In the genomic region with DNA sequence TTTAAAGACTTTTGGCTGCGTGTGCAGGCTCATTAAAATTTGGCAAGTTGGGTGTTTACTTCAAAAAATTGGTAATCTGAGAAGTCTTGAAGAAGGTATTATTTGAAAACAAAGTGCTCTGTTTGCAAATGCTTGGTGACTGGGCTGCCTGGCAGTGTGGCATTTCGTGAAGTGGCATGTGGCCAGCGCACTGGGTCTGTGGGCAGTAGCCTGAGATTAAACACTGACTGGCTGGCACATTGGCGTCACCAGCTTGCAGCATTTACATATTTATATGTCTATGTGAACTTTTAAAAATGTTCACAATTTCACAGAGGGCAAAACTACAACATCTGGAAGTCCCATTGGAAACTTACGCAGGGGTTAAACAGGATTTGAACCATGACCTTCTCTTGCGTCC, we compare ENCODE assay signal across 16 mouse cellular contexts.
DNase-seq lines count a peak whose midpoint lies in the region; ATAC-seq and TF ChIP-seq lines count a peak whose summit lies in the region.
"Had no signal": no experiment of that assay in that cellular context is flagged by ENCODE, and none has a peak within 500 bp of the region (broad histone marks: within the 10 kb centered on the region; RNA-seq: fewer than 3 reads in every experiment).

No protein-coding gene starts in this region.

- H3K4me2 ChIP-seq in forebrain, embryonic 14.5 days (ENCODE audit: low read length), result no peak overlapping the region
- H3K4me2 ChIP-seq: heart, embryonic 13.5 days; intestine, embryonic 15.5 days; liver, embryonic 13.5 days had no signal

- H3K27ac ChIP-seq in forebrain, embryonic 14.5 days (ENCODE audit: low read depth, low read length), result no peak overlapping the region
- no peak overlapping the region for H3K27ac ChIP-seq in forebrain, embryonic 10.5 days
- no peak overlapping the region for H3K27ac ChIP-seq in kidney, adult 2 months (ENCODE audit: insufficient read depth, low read depth, low read length)
- H3K27ac ChIP-seq: heart, embryonic 13.5 days; intestine, embryonic 15.5 days; liver, embryonic 13.5 days had no signal

- DNase-seq in forebrain, embryonic 14.5 days (ENCODE audit: low spot score), result peak; percentile 48
- DNase-seq in forebrain, embryonic 10.5 days (ENCODE audit: extremely low spot score, low spot score), result no peak
- DNase-seq in left cerebral cortex, adult 18-20 months (ENCODE audit: low spot score in 2 of 2), result peak; percentile 38 to 63
- DNase-seq in left cerebral cortex, adult 11 months (ENCODE audit: low spot score), result no peak
- peak; percentile 23 to 43 for DNase-seq in layer of hippocampus, adult 18-20 months (ENCODE audit: low spot score in 2 of 2)
- peak; percentile 38 for DNase-seq in right cerebral cortex, adult 18-20 months
- DNase-seq in adrenal gland, postnatal 36 days, result no peak
- DNase-seq in kidney, adult 2 months, result no peak
- DNase-seq: cerebellum, adult 11 months; gastrocnemius, postnatal 36 days; liver, embryonic 13.5 days; thymus, adult 2 months had no signal

- H3K4me1 ChIP-seq in forebrain, embryonic 14.5 days (ENCODE audit: control insufficient read depth, insufficient read depth, low read length), result no peaks in the 10 kb centered on the region
- H3K4me1 ChIP-seq in forebrain, embryonic 10.5 days, result no peaks in the 10 kb centered on the region
- no peaks in the 10 kb centered on the region for H3K4me1 ChIP-seq in kidney, adult 2 months (ENCODE audit: control insufficient read depth, insufficient read depth, low read length)
- H3K4me1 ChIP-seq: heart, embryonic 13.5 days; intestine, embryonic 15.5 days; liver, embryonic 13.5 days had no signal

- no peaks in the 10 kb centered on the region for H3K36me3 ChIP-seq in forebrain, embryonic 14.5 days (ENCODE audit: control insufficient read depth, insufficient read depth, low read length)
- H3K36me3 ChIP-seq in forebrain, embryonic 10.5 days (replicated peaks), result no peaks in the 10 kb centered on the region
- H3K36me3 ChIP-seq in kidney, adult 2 months (ENCODE audit: control insufficient read depth, insufficient read depth, low read length), result no peaks in the 10 kb centered on the region
- H3K36me3 ChIP-seq: heart, embryonic 13.5 days; intestine, embryonic 15.5 days; liver, embryonic 13.5 days had no signal

- no peaks in the 10 kb centered on the region for H3K9me3 ChIP-seq in forebrain, embryonic 14.5 days (replicated peaks; ENCODE audit: control insufficient read depth, low read length)
- H3K9me3 ChIP-seq in forebrain, embryonic 10.5 days, result no peaks in the 10 kb centered on the region
- H3K9me3 ChIP-seq: heart, embryonic 13.5 days; intestine, embryonic 15.5 days; liver, embryonic 13.5 days had no signal

- TF ChIP-seq POLR2A in kidney, adult 2 months (IDR thresholded peaks at IDR 0.05; ENCODE audit: low read depth, low read length), result no peak

- peak; percentile 55; the same call in 1 of the 2 replicates for ATAC-seq in forebrain, embryonic 14.5 days
- ATAC-seq: intestine, embryonic 15.5 days; lung, postnatal 0 days; Patski had no signal

- 66% methylated on average over 6 of the region's 6 CpGs for WGBS in forebrain, embryonic 14.5 days
- WGBS in forebrain, embryonic 10.5 days, result 89% methylated on average over 6 of the region's 6 CpGs
- 83% methylated on average over 6 of the region's 6 CpGs for WGBS in kidney, adult 2 months

- TF ChIP-seq CTCF in kidney, adult 2 months (conservative IDR thresholded peaks at IDR 0.05; ENCODE audit: insufficient read depth, insufficient read length, low read depth, low read length), result no peak

- H3K9ac ChIP-seq in forebrain, embryonic 14.5 days (ENCODE audit: low read length), result no peak overlapping the region
- H3K9ac ChIP-seq: heart, embryonic 13.5 days; intestine, embryonic 15.5 days; liver, embryonic 13.5 days had no signal

- H3K27me3 ChIP-seq in forebrain, embryonic 14.5 days (replicated peaks; ENCODE audit: control insufficient read depth, insufficient read depth, low read length), result no peaks in the 10 kb centered on the region
- H3K27me3 ChIP-seq in forebrain, embryonic 10.5 days (ENCODE audit: poor library complexity, severe bottlenecking), result no peaks in the 10 kb centered on the region
- no peaks in the 10 kb centered on the region for H3K27me3 ChIP-seq in kidney, adult 2 months (replicated peaks; ENCODE audit: control insufficient read depth, insufficient read depth, low read length)
- H3K27me3 ChIP-seq: heart, embryonic 13.5 days; intestine, embryonic 15.5 days; liver, embryonic 13.5 days had no signal

- H3K4me3 ChIP-seq in forebrain, embryonic 14.5 days (ENCODE audit: low read depth, low read length), result no peak overlapping the region
- H3K4me3 ChIP-seq in forebrain, embryonic 10.5 days, result no peak overlapping the region
- H3K4me3 ChIP-seq in kidney, adult 2 months (ENCODE audit: insufficient read depth, low read depth, low read length), result no peak overlapping the region
- H3K4me3 ChIP-seq: heart, embryonic 13.5 days; intestine, embryonic 15.5 days; liver, embryonic 13.5 days had no signal

Comparison
In these comparisons a context has a peak if more than half of its experiments do, and no peak if none do; other contexts are left out.
1. DNase-seq: peak in forebrain, embryonic 14.5 days (single experiment), left cerebral cortex, adult 18-20 months (2 of 2), layer of hippocampus, adult 18-20 months (2 of 2) and right cerebral cortex, adult 18-20 months (single experiment); none in forebrain, embryonic 10.5 days (single experiment), left cerebral cortex, adult 11 months (single experiment), adrenal gland, postnatal 36 days (0 of 2) and kidney, adult 2 months (single experiment).